Mouse (Mus musculus): ENCODE results near the gene Krtap21-1. TPM values are rescaled to one million over a fixed set of nuclear protein-coding genes. Genes with fewer than 3 reads are reported as not detected.

The Krtap21-1 gene
- polyA plus RNA-seq (2015; fragmentation: Nextera tagmentation; extraction: Ambion mirVana) = not detected in 2 replicates

GRCm38 (mm10) chr16:89403768-89404167 is at the start of gene Krtap21-1:
Gene Krtap21-1 (minus strand): TSS chr16:89403868.
- Histone ChIP-seq H3K36me3 (no peaks in the 10 kb centered on the region), H3K4me1 (no peaks in the 10 kb centered on the region), H3K4me3 (no peak within 1 kb of the TSS), H3K27ac (no peak within 1 kb of the TSS), H3K4me2 (no peak within 1 kb of the TSS), H3K27me3 (no peaks in the 10 kb centered on the region), H3K9ac (no peak within 1 kb of the TSS), H3K9me3 (no peaks in the 10 kb centered on the region)
- no peak for ATAC-seq (ENCODE audit: borderline replicate concordance, extremely low read depth, low FRiP score, low TSS enrichment)
- 72% methylated on average over 2 of the region's 2 CpGs for WGBS

- Histone ChIP-seq H3K4me2 (no peak overlapping the region), H3K9me3 (no peaks in the 10 kb centered on the region), H3K27me3 (no peaks in the 10 kb centered on the region), H3K36me3 (no peaks in the 10 kb centered on the region), H3K9ac (no peak overlapping the region), H3K4me1 (no peaks in the 10 kb centered on the region), H3K4me3 (no peak overlapping the region), H3K27ac (no peak overlapping the region)
- WGBS = 81% methylated on average over 2 of the region's 2 CpGs
- no peak for ATAC-seq (ENCODE audit: borderline replicate concordance, extremely low read depth, low FRiP score, low TSS enrichment)
Measured at GRCm38 (mm10) chr16:89429586-89429985, 25.9 kb upstream of the Krtap21-1 start.

GRCm38 (mm10) chr16:89425310-89425709 is 21.6 kb upstream of the Krtap21-1 start:
- Histone ChIP-seq H3K4me3 (no peak overlapping the region), H3K9ac (no peak overlapping the region), H3K27ac (no peak overlapping the region), H3K4me2 (no peak overlapping the region), H3K9me3 (no peaks in the 10 kb centered on the region), H3K4me1 (no peaks in the 10 kb centered on the region), H3K27me3 (no peaks in the 10 kb centered on the region), H3K36me3 (no peaks in the 10 kb centered on the region)
- ATAC-seq (ENCODE audit: borderline replicate concordance, extremely low read depth, low FRiP score, low TSS enrichment) = no peak
- 73% methylated on average over 5 of the region's 5 CpGs for WGBS

- no peak for ATAC-seq (ENCODE audit: borderline replicate concordance, extremely low read depth, low FRiP score, low TSS enrichment)
- H3K27ac ChIP-seq = no peak within 1 kb of the TSS
- H3K9me3 ChIP-seq = no peaks in the 10 kb centered on the region
- no peak within 1 kb of the TSS for H3K4me2 ChIP-seq
- no peak within 1 kb of the TSS for H3K9ac ChIP-seq
- H3K4me1 ChIP-seq = no peaks in the 10 kb centered on the region
- no peaks in the 10 kb centered on the region for H3K27me3 ChIP-seq
- H3K4me3 ChIP-seq = no peak within 1 kb of the TSS
- H3K36me3 ChIP-seq = no peaks in the 10 kb centered on the region
- WGBS = 84% methylated on average over 3 of the region's 3 CpGs
Measured at GRCm38 (mm10) chr16:89420011-89420410, 16.3 kb upstream of the Krtap21-1 start, which contains the start of gene Krtap6-2. Gene Krtap6-2 (minus strand): TSS chr16:89420111.

- Histone ChIP-seq H3K4me2 (no peak overlapping the region), H3K4me3 (no peak overlapping the region), H3K9ac (no peak overlapping the region), H3K27ac (no peak overlapping the region), H3K4me1 (no peaks in the 10 kb centered on the region), H3K36me3 (no peaks in the 10 kb centered on the region), H3K9me3 (no peaks in the 10 kb centered on the region), H3K27me3 (no peaks in the 10 kb centered on the region)
- ATAC-seq (ENCODE audit: borderline replicate concordance, extremely low read depth, low FRiP score, low TSS enrichment) = no peak
- 78% methylated on average over 3 of the region's 3 CpGs for WGBS
Measured at GRCm38 (mm10) chr16:89416311-89416710, 12.6 kb upstream of the Krtap21-1 start.

GRCm38 (mm10) chr16:89410345-89411068 is 6.8 kb upstream of the Krtap21-1 start:
- H3K4me1 ChIP-seq = no peaks in the 10 kb centered on the region
- no peak for ATAC-seq (ENCODE audit: borderline replicate concordance, extremely low read depth, low FRiP score, low TSS enrichment)
- H3K9ac ChIP-seq = no peak overlapping the region
- no peaks in the 10 kb centered on the region for H3K36me3 ChIP-seq
- no peaks in the 10 kb centered on the region for H3K27me3 ChIP-seq
- WGBS = 75% methylated on average over 5 of the region's 5 CpGs
- H3K4me2 ChIP-seq = no peak overlapping the region
- no peak overlapping the region for H3K4me3 ChIP-seq
- H3K9me3 ChIP-seq = no peaks in the 10 kb centered on the region
- H3K27ac ChIP-seq = no peak overlapping the region

GRCm38 (mm10) chr16:89372734-89373461 is 30.8 kb downstream of the Krtap21-1 start:
- Histone ChIP-seq H3K9me3 (no peaks in the 10 kb centered on the region), H3K27ac (no peak overlapping the region), H3K27me3 (no peaks in the 10 kb centered on the region), H3K4me2 (no peak overlapping the region), H3K36me3 (no peaks in the 10 kb centered on the region), H3K4me1 (no peaks in the 10 kb centered on the region), H3K9ac (no peak overlapping the region), H3K4me3 (no peak overlapping the region)
- WGBS = 81% methylated on average over 2 of the region's 2 CpGs
- ATAC-seq (ENCODE audit: borderline replicate concordance, extremely low read depth, low FRiP score, low TSS enrichment) = no peak

Other genes starting within 250 kb of the Krtap21-1 start
- not detected in 2 replicates for gene Gm9789, start 245.9 kb downstream of the Krtap21-1 start, polyA plus RNA-seq (2015; fragmentation: Nextera tagmentation; extraction: Ambion mirVana)
- not detected in 2 replicates for gene Gm7735, start 234.4 kb downstream of the Krtap21-1 start, polyA plus RNA-seq (2015; fragmentation: Nextera tagmentation; extraction: Ambion mirVana)
- gene 1110057P08Rik, start 229.1 kb downstream of the Krtap21-1 start, polyA plus RNA-seq (2015; fragmentation: Nextera tagmentation; extraction: Ambion mirVana) = not detected in 2 replicates
- not detected in 2 replicates for gene Krtap20-2, start 198.0 kb downstream of the Krtap21-1 start, polyA plus RNA-seq (2015; fragmentation: Nextera tagmentation; extraction: Ambion mirVana)
- not detected in 2 replicates for gene Krtap6-2, start 16.2 kb upstream of the Krtap21-1 start, polyA plus RNA-seq (2015; fragmentation: Nextera tagmentation; extraction: Ambion mirVana)
- not detected in 2 replicates for gene Krtap8-1, start 84.1 kb upstream of the Krtap21-1 start, polyA plus RNA-seq (2015; fragmentation: Nextera tagmentation; extraction: Ambion mirVana)
- not detected in 2 replicates for gene Krtap7-1, start 104.5 kb upstream of the Krtap21-1 start, polyA plus RNA-seq (2015; fragmentation: Nextera tagmentation; extraction: Ambion mirVana)
- not detected in 2 replicates for gene Krtap11-1, start 167.3 kb upstream of the Krtap21-1 start, polyA plus RNA-seq (2015; fragmentation: Nextera tagmentation; extraction: Ambion mirVana)

Data from lung, embryonic 15.5 days (tissue).